Comparison of ENCODE assay signal across 8 mouse cellular contexts in the genomic region with DNA sequence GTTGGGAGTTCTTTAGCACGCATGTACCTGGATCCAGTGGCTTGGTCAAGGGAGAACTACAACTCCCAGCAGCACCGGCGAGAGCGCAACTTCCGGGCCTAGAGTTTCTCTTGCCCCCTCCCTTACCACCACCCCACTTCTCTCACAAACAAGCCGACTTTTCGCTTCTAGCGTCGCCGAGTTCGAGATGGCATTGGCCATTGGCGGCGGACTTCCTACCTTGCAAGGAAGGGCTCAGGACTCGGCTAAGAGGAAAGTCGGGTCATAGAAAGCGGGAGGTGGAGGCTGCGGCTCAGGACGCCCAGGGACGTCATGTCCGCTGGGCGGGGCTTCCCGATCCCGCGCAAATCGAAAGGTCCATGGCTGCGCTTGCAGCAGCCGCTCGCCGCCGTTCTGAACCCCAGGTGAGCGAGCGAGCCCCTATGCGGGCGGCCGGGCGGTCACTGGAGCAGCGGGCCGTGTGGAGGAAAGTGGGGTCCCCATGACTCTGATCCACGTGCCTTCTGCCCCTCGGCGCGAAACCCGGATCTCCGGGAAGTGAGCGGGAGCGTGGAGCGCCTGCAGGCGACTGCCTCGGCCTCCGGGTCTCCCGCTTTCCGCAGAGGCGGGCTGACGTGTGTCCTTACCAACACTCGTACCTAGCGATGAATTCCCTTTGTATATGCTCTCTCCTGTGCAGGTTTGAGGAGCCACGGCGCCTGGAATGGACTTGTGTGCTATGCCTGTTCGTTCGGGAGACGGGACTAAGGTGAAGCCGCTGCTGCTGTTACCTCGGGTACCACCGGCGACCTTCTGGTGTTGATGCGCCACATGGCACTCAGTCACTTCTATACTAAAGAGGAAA. TPM values are rescaled to one million over a fixed set of nuclear protein-coding genes. Genes with fewer than 3 reads are reported as not detected.
DNase-seq lines count a peak whose midpoint lies in the region; ATAC-seq and TF ChIP-seq lines count a peak whose summit lies in the region.

Gene Exo1, plus strand, starts transcription at position 129 of the 844 bp plus-strand sequence.

- H3K9me3 ChIP-seq in embryonic facial prominence, embryonic 14.5 days (ENCODE audit: control insufficient read depth, low read length): no peaks in the 10 kb centered on the region
- H3K9me3 ChIP-seq in limb, embryonic 13.5 days: no peaks in the 10 kb centered on the region
- H3K9me3 ChIP-seq in midbrain, embryonic 16.5 days (replicated peaks; ENCODE audit: control insufficient read depth, low read length, poor library complexity, severe bottlenecking): no peaks in the 10 kb centered on the region

- ATAC-seq in embryonic facial prominence, embryonic 14.5 days (ENCODE audit: low read depth): peak; percentile 97
- ATAC-seq in limb, embryonic 13.5 days (ENCODE audit: low FRiP score, low read depth): peak; percentile 98
- peak; percentile 99 for ATAC-seq in midbrain, embryonic 16.5 days

- H3K4me1 ChIP-seq in embryonic facial prominence, embryonic 14.5 days (ENCODE audit: control insufficient read depth, insufficient read depth, low read length): no peaks in the 10 kb centered on the region; the same call in 1 of the 2 replicates
- H3K4me1 ChIP-seq in heart, adult 2 months (ENCODE audit: control insufficient read depth, insufficient read depth, low read length): peaks cover 2% of the 10 kb centered on the region; the same call in 1 of the 2 replicates
- H3K4me1 ChIP-seq in limb, embryonic 13.5 days: peaks cover 16% of the 10 kb centered on the region
- H3K4me1 ChIP-seq in midbrain, embryonic 16.5 days (ENCODE audit: control insufficient read depth, insufficient read depth, low read length): peaks cover 3% of the 10 kb centered on the region

- peaks cover 32% of the 10 kb centered on the region for H3K36me3 ChIP-seq in embryonic facial prominence, embryonic 14.5 days (ENCODE audit: control insufficient read depth, insufficient read depth, low read length)
- no peaks in the 10 kb centered on the region for H3K36me3 ChIP-seq in heart, adult 2 months (ENCODE audit: control insufficient read depth, insufficient read depth, low read length)
- peaks cover 24% of the 10 kb centered on the region for H3K36me3 ChIP-seq in limb, embryonic 13.5 days
- no peaks in the 10 kb centered on the region for H3K36me3 ChIP-seq in midbrain, embryonic 16.5 days (ENCODE audit: control insufficient read depth, insufficient read depth, low read length)

- intact Hi-C loops in heart, adult 2 months (cut with DNase I): loop anchor here (1.0 to 2.0 kb wide), 2 partner anchors 189 to 256 kb away; partner anchors contain the start of gene Fh1

- peak within 1 kb of the TSS; percentile 87 for H3K9ac ChIP-seq in embryonic facial prominence, embryonic 14.5 days (ENCODE audit: low read depth, low read length)
- H3K9ac ChIP-seq in heart, adult 2 months (ENCODE audit: low read depth, low read length): peak within 1 kb of the TSS; percentile 81
- H3K9ac ChIP-seq in limb, embryonic 13.5 days: peak within 1 kb of the TSS; percentile 76
- H3K9ac ChIP-seq in midbrain, embryonic 16.5 days (ENCODE audit: low read depth, low read length): peak within 1 kb of the TSS; percentile 70

- no peak; the same call in 1 of the 2 replicates for TF ChIP-seq EP300 in heart, adult 2 months (IDR thresholded peaks at IDR 0.05; ENCODE audit: insufficient read depth, low read depth, low read length)

- no peaks in the 10 kb centered on the region for H3K79me2 ChIP-seq in heart, adult 2 months (replicated peaks; ENCODE audit: control insufficient read depth, insufficient read depth, low read length)

- peak within 1 kb of the TSS; percentile 92 for H3K27ac ChIP-seq in embryonic facial prominence, embryonic 14.5 days (replicated peaks; ENCODE audit: low read depth, low read length)
- H3K27ac ChIP-seq in heart, adult 2 months: peak within 1 kb of the TSS; percentile 99
- H3K27ac ChIP-seq in limb, embryonic 13.5 days: peak within 1 kb of the TSS; percentile 94
- H3K27ac ChIP-seq in midbrain, embryonic 16.5 days (ENCODE audit: low read length): peak within 1 kb of the TSS; percentile 83

- under 1% methylated on average over 49 of the region's 66 CpGs for WGBS in embryonic facial prominence, embryonic 14.5 days
- WGBS in heart, adult 2 months: under 1% methylated on average over 66 of the region's 66 CpGs
- WGBS in limb, embryonic 13.5 days: under 1% methylated on average over 66 of the region's 66 CpGs
- under 1% methylated on average over 66 of the region's 66 CpGs for WGBS in midbrain, embryonic 16.5 days

- H3K4me2 ChIP-seq in embryonic facial prominence, embryonic 14.5 days (ENCODE audit: low read depth, low read length): peak within 1 kb of the TSS; percentile 85
- H3K4me2 ChIP-seq in limb, embryonic 13.5 days (replicated peaks): peak within 1 kb of the TSS; percentile 86
- H3K4me2 ChIP-seq in midbrain, embryonic 16.5 days (ENCODE audit: low read length): peak within 1 kb of the TSS; percentile 98

- DNase-seq in 3T3-L1 (ENCODE audit: low read depth, low spot score): peak; percentile 89
- DNase-seq in adrenal gland, postnatal 4 days (ENCODE audit: low spot score in 2 of 2): peak; percentile 52 to 81
- DNase-seq in embryonic facial prominence, embryonic 14.5 days (ENCODE audit: low spot score): peak; percentile 91
- DNase-seq in heart, adult 2 months: peak; percentile 91 to 93
- peak; percentile 80 to 88 for DNase-seq in kidney, adult 8-10 months
- DNase-seq in spleen, postnatal 10 days (ENCODE audit: low spot score in 2 of 2): peak; percentile 91 to 92

- H3K4me3 ChIP-seq in embryonic facial prominence, embryonic 14.5 days (ENCODE audit: low read depth, low read length): peak within 1 kb of the TSS; percentile 80
- H3K4me3 ChIP-seq in heart, adult 2 months: peak within 1 kb of the TSS; percentile 81
- H3K4me3 ChIP-seq in limb, embryonic 13.5 days: peak within 1 kb of the TSS; percentile 74
- H3K4me3 ChIP-seq in midbrain, embryonic 16.5 days (ENCODE audit: low read depth, low read length): peak within 1 kb of the TSS; percentile 76

- no peak for TF ChIP-seq CTCF in heart, adult 2 months (IDR thresholded peaks at IDR 0.05)

- no peaks in the 10 kb centered on the region for H3K27me3 ChIP-seq in embryonic facial prominence, embryonic 14.5 days (replicated peaks; ENCODE audit: control insufficient read depth, insufficient read depth, low read length)
- H3K27me3 ChIP-seq in heart, adult 2 months (ENCODE audit: control insufficient read depth, insufficient read depth, low read length): no peaks in the 10 kb centered on the region
- no peaks in the 10 kb centered on the region for H3K27me3 ChIP-seq in limb, embryonic 13.5 days
- H3K27me3 ChIP-seq in midbrain, embryonic 16.5 days (ENCODE audit: control insufficient read depth, insufficient read depth, low read depth, low read length): no peaks in the 10 kb centered on the region

- TF ChIP-seq POLR2A in heart, adult 2 months (IDR thresholded peaks at IDR 0.05; ENCODE audit: insufficient read depth, low read depth, low read length): no peak

RNA-seq across cellular contexts. Expression of gene Exo1, which starts in this region (rescaled TPM):
- total RNA-seq in adrenal gland, postnatal 4 days (2021): 10 to 100 TPM; 13.1 to 16.1 TPM
- polyA plus RNA-seq in embryonic facial prominence, embryonic 14.5 days (2014; fragmentation: Nextera tagmentation; extraction: Ambion mirVana): 51.2 and 52.0 TPM in 2 replicates
- total RNA-seq in heart, adult 2 months (2021): under 1 TPM in 1 of 2 experiments, not detected in 1; 0.68 TPM
- 0.02 and 0.03 TPM in 2 replicates for polyA plus RNA-seq in heart, adult 2 months (2012; rRNA removed)
- 72.2 and 74.6 TPM in 2 replicates for polyA plus RNA-seq in limb, embryonic 13.5 days (2015; fragmentation: Nextera tagmentation; extraction: Ambion mirVana)
- polyA plus RNA-seq in midbrain, embryonic 16.5 days (2015; fragmentation: Nextera tagmentation; extraction: Ambion mirVana): 4.2 and 5.2 TPM in 2 replicates

Comparison
In these comparisons a context has a peak if more than half of its experiments do, and no peak if none do; other contexts are left out.
1. Peak in every context shown above with its lines: DNase-seq, ATAC-seq, H3K4me3 ChIP-seq and H3K27ac ChIP-seq.
2. RNA of gene Exo1 (total RNA-seq): 13.1 to 16.1 TPM in adrenal gland, postnatal 4 days; 0.68 TPM in heart, adult 2 months; every median in the first group is over 4 times any median in the second.
3. Peak in DNase-seq, H3K4me3 ChIP-seq, H3K27ac ChIP-seq and H3K9ac ChIP-seq in heart, adult 2 months; RNA of the gene not detected or under 1 TPM.